Mouse (Mus musculus) urinary bladder, adult 18-20 months (tissue): Measurements from ENCODE around the gene Nr1h5.
A peak's percentile ranks its signal among the peaks of the same experiment; 100 is the strongest.

Experiments used
- DNase-seq, 2 experiments: peaks; one replicate each; pipeline ENCODE4 v3.0.0; 2022; ENCODE audit warnings: low spot score in 2 of 2, mixed read lengths in 2 of 2

Nr1h5 gene

GRCm38 (mm10) chr3:102964033-102964432, at the start of gene Nr1h5:
Nr1h5 (minus strand) TSS chr3:102964133.
- no peak for DNase-seq

GRCm38 (mm10) chr3:103001595-103001994, 37.7 kb upstream of the Nr1h5 start:
- no peak for DNase-seq

- DNase-seq: no peak
Observed at GRCm38 (mm10) chr3:102997591-102997990, 33.7 kb upstream of the Nr1h5 start.

GRCm38 (mm10) chr3:102997036-102997435, 33.1 kb upstream of the Nr1h5 start:
- DNase-seq: no peak

- DNase-seq: peak; percentile 92 to 93
Observed at GRCm38 (mm10) chr3:102995605-102996321, 31.8 kb upstream of the Nr1h5 start, which contains the start of gene Sike1. Sike1 (plus strand) TSS chr3:102995708.

- DNase-seq: no peak
Observed at GRCm38 (mm10) chr3:102995233-102995604, 31.3 kb upstream of the Nr1h5 start.

GRCm38 (mm10) chr3:102992936-102993335, 29.0 kb upstream of the Nr1h5 start:
- DNase-seq: no peak

- DNase-seq: no peak
Observed at GRCm38 (mm10) chr3:102991041-102991440, 27.1 kb upstream of the Nr1h5 start.

GRCm38 (mm10) chr3:102980349-102980736, 16.4 kb upstream of the Nr1h5 start:
- DNase-seq: no peak

GRCm38 (mm10) chr3:102979550-102980348, 15.8 kb upstream of the Nr1h5 start:
- DNase-seq: no peak

GRCm38 (mm10) chr3:102976906-102977305, 13.0 kb upstream of the Nr1h5 start:
- no peak for DNase-seq

GRCm38 (mm10) chr3:102970508-102970907, 6.6 kb upstream of the Nr1h5 start:
- DNase-seq: no peak

- no peak for DNase-seq
Observed at GRCm38 (mm10) chr3:102970067-102970466, 6.1 kb upstream of the Nr1h5 start.

- no peak for DNase-seq
Observed at GRCm38 (mm10) chr3:102955596-102955995, 8.3 kb downstream of the Nr1h5 start.

GRCm38 (mm10) chr3:102955143-102955542, 8.8 kb downstream of the Nr1h5 start:
- no peak for DNase-seq

GRCm38 (mm10) chr3:102954476-102954875, 9.5 kb downstream of the Nr1h5 start:
- no peak for DNase-seq

GRCm38 (mm10) chr3:102946861-102947260, 17.1 kb downstream of the Nr1h5 start:
- DNase-seq: no peak

GRCm38 (mm10) chr3:102946312-102946711, 17.6 kb downstream of the Nr1h5 start:
- no peak for DNase-seq

GRCm38 (mm10) chr3:102938100-102938499, 25.8 kb downstream of the Nr1h5 start:
- no peak for DNase-seq

GRCm38 (mm10) chr3:102935451-102936354, 28.2 kb downstream of the Nr1h5 start, which contains the start of gene Sycp1:
Sycp1 (minus strand) TSS chr3:102936100.
- no peak for DNase-seq

- no peak for DNase-seq
Observed at GRCm38 (mm10) chr3:102899136-102899535, 64.8 kb downstream of the Nr1h5 start.
